In genomic region chr6:108216091-108216490, GRCm38 (mm10) we compare ENCODE assay signal across 13 mouse cellular contexts. TPM values are rescaled to one million over a fixed set of nuclear protein-coding genes. Genes with fewer than 3 reads are reported as not detected.
A peak's percentile ranks its signal among the peaks of the same experiment; 100 is the strongest.
DNase-seq lines count a peak whose midpoint lies in the region; ATAC-seq and TF ChIP-seq lines count a peak whose summit lies in the region.
"Had no signal": no experiment of that assay in that cellular context is flagged by ENCODE, and none has a peak within 500 bp of the region (broad histone marks: within the 10 kb centered on the region; RNA-seq: fewer than 3 reads in every experiment).

No protein-coding gene starts in this region.

- TF ChIP-seq EP300 in heart, postnatal 0 days (IDR thresholded peaks at IDR 0.05; ENCODE audit: low read depth) = no peak

- no peak for TF ChIP-seq CTCF in heart, postnatal 0 days (IDR thresholded peaks at IDR 0.05; ENCODE audit: low read depth)
- no peak for TF ChIP-seq CTCF in thymus, adult 2 months (IDR thresholded peaks at IDR 0.05; ENCODE audit: borderline replicate concordance, control insufficient read depth, extremely low read depth, insufficient read depth, low read length, poor library complexity)

- TF ChIP-seq POLR2A in thymus, adult 2 months (IDR thresholded peaks at IDR 0.05; ENCODE audit: control insufficient read depth, extremely low read depth, insufficient read depth, low read length, poor library complexity) = no peak

- H3K36me3 ChIP-seq in forebrain, embryonic 16.5 days (ENCODE audit: control insufficient read depth, insufficient read depth) = no peaks in the 10 kb centered on the region
- no peaks in the 10 kb centered on the region for H3K36me3 ChIP-seq in forebrain, embryonic 13.5 days (ENCODE audit: poor library complexity, severe bottlenecking)
- no peaks in the 10 kb centered on the region; the same call in 1 of the 2 replicates for H3K36me3 ChIP-seq in heart, postnatal 0 days (replicated peaks; ENCODE audit: control insufficient read depth, insufficient read depth, low read length)
- no peaks in the 10 kb centered on the region for H3K36me3 ChIP-seq in lung, embryonic 15.5 days
- no peaks in the 10 kb centered on the region for H3K36me3 ChIP-seq in midbrain, embryonic 14.5 days (ENCODE audit: control insufficient read depth, insufficient read depth, low read length)
- no peaks in the 10 kb centered on the region for H3K36me3 ChIP-seq in thymus, adult 2 months (ENCODE audit: control insufficient read depth, insufficient read depth, low read length)

- H3K4me3 ChIP-seq in forebrain, embryonic 16.5 days (replicated peaks; ENCODE audit: low read length) = no peak overlapping the region
- no peak overlapping the region for H3K4me3 ChIP-seq in forebrain, embryonic 13.5 days
- no peak overlapping the region for H3K4me3 ChIP-seq in heart, postnatal 0 days (ENCODE audit: low read depth, low read length)
- H3K4me3 ChIP-seq in lung, embryonic 15.5 days = no peak overlapping the region
- no peak overlapping the region for H3K4me3 ChIP-seq in midbrain, embryonic 14.5 days (replicated peaks; ENCODE audit: low read depth, low read length)
- H3K4me3 ChIP-seq in thymus, adult 2 months (ENCODE audit: control insufficient read depth, insufficient read depth, low read length) = no peak overlapping the region

- no peaks in the 10 kb centered on the region for H3K9me3 ChIP-seq in forebrain, embryonic 16.5 days (ENCODE audit: control insufficient read depth, low read length)
- H3K9me3 ChIP-seq in forebrain, embryonic 13.5 days (replicated peaks) = no peaks in the 10 kb centered on the region
- H3K9me3 ChIP-seq in heart, postnatal 0 days (replicated peaks; ENCODE audit: control insufficient read depth, low read length) = no peaks in the 10 kb centered on the region
- H3K9me3 ChIP-seq in lung, embryonic 15.5 days = no peaks in the 10 kb centered on the region
- no peaks in the 10 kb centered on the region for H3K9me3 ChIP-seq in midbrain, embryonic 14.5 days (ENCODE audit: control insufficient read depth, low read length)

- no peaks in the 10 kb centered on the region for H3K27me3 ChIP-seq in forebrain, embryonic 16.5 days (replicated peaks; ENCODE audit: control insufficient read depth, insufficient read depth, low read length)
- H3K27me3 ChIP-seq in forebrain, embryonic 13.5 days = no peaks in the 10 kb centered on the region
- H3K27me3 ChIP-seq in heart, postnatal 0 days (ENCODE audit: control insufficient read depth, insufficient read depth, low read length) = no peaks in the 10 kb centered on the region
- H3K27me3 ChIP-seq in lung, embryonic 15.5 days = no peaks in the 10 kb centered on the region
- 0 out of 2 replicates have a peak, but pooled peaks cover 5% of the 10 kb centered on the region for H3K27me3 ChIP-seq in midbrain, embryonic 14.5 days (ENCODE audit: control insufficient read depth, insufficient read depth, low read length)
- no peaks in the 10 kb centered on the region for H3K27me3 ChIP-seq in thymus, adult 2 months (ENCODE audit: control insufficient read depth, insufficient read depth, low read length)
- H3K27me3 ChIP-seq: Patski had no signal

- 81% methylated on average over 5 of the region's 5 CpGs for WGBS in forebrain, embryonic 16.5 days
- 87% methylated on average over 5 of the region's 5 CpGs for WGBS in forebrain, embryonic 13.5 days
- 80% methylated on average over 5 of the region's 5 CpGs for WGBS in heart, postnatal 0 days
- 68% methylated on average over 5 of the region's 5 CpGs for WGBS in lung, embryonic 15.5 days
- WGBS in midbrain, embryonic 14.5 days = 83% methylated on average over 5 of the region's 5 CpGs
- 83% methylated on average over 5 of the region's 5 CpGs for WGBS in thymus, adult 2 months

- H3K4me2 ChIP-seq in forebrain, embryonic 16.5 days (ENCODE audit: low read length) = peak overlapping the region; percentile 66; the same call in 1 of the 2 replicates
- H3K4me2 ChIP-seq in forebrain, embryonic 13.5 days = no peak overlapping the region
- peak overlapping the region; percentile 12 for H3K4me2 ChIP-seq in heart, postnatal 0 days (ENCODE audit: low read depth, low read length)
- no peak overlapping the region for H3K4me2 ChIP-seq in lung, embryonic 15.5 days
- no peak overlapping the region for H3K4me2 ChIP-seq in midbrain, embryonic 14.5 days (ENCODE audit: low read length)

- no peak overlapping the region for H3K27ac ChIP-seq in forebrain, embryonic 16.5 days (ENCODE audit: low read length)
- no peak overlapping the region for H3K27ac ChIP-seq in forebrain, embryonic 13.5 days
- no peak overlapping the region for H3K27ac ChIP-seq in heart, postnatal 0 days (ENCODE audit: low read depth)
- H3K27ac ChIP-seq in lung, embryonic 15.5 days = peak overlapping the region; percentile 39
- H3K27ac ChIP-seq in midbrain, embryonic 14.5 days (replicated peaks; ENCODE audit: low read depth, low read length) = no peak overlapping the region
- no peak overlapping the region for H3K27ac ChIP-seq in thymus, adult 2 months (ENCODE audit: control insufficient read depth, insufficient read depth, low read length)

- no peak overlapping the region for H3K9ac ChIP-seq in forebrain, embryonic 16.5 days (replicated peaks; ENCODE audit: low read depth, low read length)
- no peak overlapping the region for H3K9ac ChIP-seq in forebrain, embryonic 13.5 days
- H3K9ac ChIP-seq in heart, postnatal 0 days (replicated peaks; ENCODE audit: low read depth, low read length) = no peak overlapping the region
- no peak overlapping the region for H3K9ac ChIP-seq in lung, embryonic 15.5 days
- no peak overlapping the region for H3K9ac ChIP-seq in midbrain, embryonic 14.5 days (replicated peaks; ENCODE audit: low read length)

- H3K4me1 ChIP-seq in forebrain, embryonic 16.5 days (replicated peaks; ENCODE audit: control insufficient read depth, insufficient read depth, low read length) = peaks cover 17% of the 10 kb centered on the region
- H3K4me1 ChIP-seq in forebrain, embryonic 13.5 days = peaks cover 23% of the 10 kb centered on the region
- peaks cover 29% of the 10 kb centered on the region for H3K4me1 ChIP-seq in heart, postnatal 0 days (ENCODE audit: control insufficient read depth, insufficient read depth)
- H3K4me1 ChIP-seq in lung, embryonic 15.5 days = peaks cover 32% of the 10 kb centered on the region
- peaks cover 7% of the 10 kb centered on the region; the same call in 1 of the 2 replicates for H3K4me1 ChIP-seq in midbrain, embryonic 14.5 days (ENCODE audit: control insufficient read depth, insufficient read depth, low read length)
- peaks cover 22% of the 10 kb centered on the region for H3K4me1 ChIP-seq in thymus, adult 2 months (replicated peaks; ENCODE audit: control insufficient read depth, insufficient read depth, low read length)

- no peak for ATAC-seq in forebrain, embryonic 16.5 days
- ATAC-seq in forebrain, embryonic 13.5 days = no peak
- ATAC-seq in heart, postnatal 0 days (ENCODE audit: insufficient read depth, low read depth) = no peak
- ATAC-seq in lung, embryonic 15.5 days (ENCODE audit: borderline replicate concordance, extremely low read depth, low FRiP score, low TSS enrichment) = no peak
- ATAC-seq in midbrain, embryonic 14.5 days (ENCODE audit: low FRiP score, low TSS enrichment) = no peak
- ATAC-seq: inflammation-experienced regulatory T-cells, adult 6 months; midbrain, embryonic 16.5 days; Patski had no signal

- DNase-seq in heart, postnatal 0 days (ENCODE audit: low spot score) = no peak
- DNase-seq in heart, adult 18-20 months = no peak
- peak; percentile 83 for DNase-seq in kidney, adult 9 months
- no peak for DNase-seq in midbrain, embryonic 14.5 days
- no peak for DNase-seq in thymus, adult 2 months
- DNase-seq: cerebellum, adult 8-10 months; thymus, postnatal 4 days had no signal

RNA-seq across cellular contexts. Expression of gene Itpr1, which starts 3.2 kb away (rescaled TPM):
- polyA plus RNA-seq in forebrain, embryonic 16.5 days (2015; fragmentation: Nextera tagmentation; extraction: Ambion mirVana) = 15.0 and 18.2 TPM in 2 replicates
- polyA plus RNA-seq in forebrain, embryonic 13.5 days (2015; fragmentation: Nextera tagmentation; extraction: Ambion mirVana) = 5.7 and 6.9 TPM in 2 replicates
- total RNA-seq in heart, postnatal 0 days (2014; rRNA removed; ENCODE audit: low replicate concordance) = 22.2 and 41.9 TPM in 2 replicates
- polyA plus RNA-seq in heart, postnatal 0 days (2015; fragmentation: Nextera tagmentation; extraction: Ambion mirVana) = 5.7 and 7.1 TPM in 2 replicates
- 10 to 100 TPM; 37.0 to 48.1 TPM for total RNA-seq in heart, adult 18-20 months (2021)
- 12.7 and 14.9 TPM in 2 replicates for polyA plus RNA-seq in lung, embryonic 15.5 days (2015; fragmentation: Nextera tagmentation; extraction: Ambion mirVana)
- 3.6 and 5.5 TPM in 2 replicates for polyA plus RNA-seq in midbrain, embryonic 14.5 days (2014; fragmentation: Nextera tagmentation; extraction: Ambion mirVana)
- polyA plus RNA-seq in thymus, adult 2 months (2012; rRNA removed) = 28.3 and 28.8 TPM in 2 replicates

RNA-seq across cellular contexts. Expression of gene Sumf1, which starts 30.7 kb away (rescaled TPM):
- 11.7 and 12.0 TPM in 2 replicates for polyA plus RNA-seq in forebrain, embryonic 16.5 days (2015; fragmentation: Nextera tagmentation; extraction: Ambion mirVana)
- 12.6 and 13.6 TPM in 2 replicates for polyA plus RNA-seq in forebrain, embryonic 13.5 days (2015; fragmentation: Nextera tagmentation; extraction: Ambion mirVana)
- total RNA-seq in heart, postnatal 0 days (2014; rRNA removed; ENCODE audit: low replicate concordance) = 29.5 and 52.2 TPM in 2 replicates
- 17.2 and 19.7 TPM in 2 replicates for polyA plus RNA-seq in heart, postnatal 0 days (2015; fragmentation: Nextera tagmentation; extraction: Ambion mirVana)
- total RNA-seq in heart, adult 18-20 months (2021) = 10 to 100 TPM; 13.6 to 14.5 TPM
- polyA plus RNA-seq in lung, embryonic 15.5 days (2015; fragmentation: Nextera tagmentation; extraction: Ambion mirVana) = 29.7 and 30.0 TPM in 2 replicates
- polyA plus RNA-seq in midbrain, embryonic 14.5 days (2014; fragmentation: Nextera tagmentation; extraction: Ambion mirVana) = 8.4 and 10.9 TPM in 2 replicates
- polyA plus RNA-seq in thymus, adult 2 months (2012; rRNA removed) = 17.8 and 19.9 TPM in 2 replicates

Comparison
In these comparisons a context has a peak if more than half of its experiments do, and no peak if none do; other contexts are left out.
1. H3K4me2 ChIP-seq: peak in forebrain, embryonic 16.5 days (single experiment) and heart, postnatal 0 days (single experiment); none in forebrain, embryonic 13.5 days (single experiment), lung, embryonic 15.5 days (single experiment) and midbrain, embryonic 14.5 days (single experiment).